Mouse (Mus musculus) neural tube, embryonic 12.5 days (tissue): Measurements from ENCODE around the gene Cab39. TPM values are rescaled to one million over a fixed set of nuclear protein-coding genes. Genes with fewer than 3 reads are reported as not detected.
A peak's percentile ranks its signal among the peaks of the same experiment; 100 is the strongest.

ENCODE experiments used
- ATAC-seq: fragments of 200-750 bp; cut with Nextera tagmentation; 2 replicates; pipeline ENCODE4 v1.8.0; 2017; ENCODE audit warnings: low read depth, mild to moderate bottlenecking, moderate TSS enrichment, moderate library complexity; ENCODE audit not compliant: low FRiP score
- H3K27ac ChIP-seq: fragments of 300-500 bp; sonication (generic); 2 replicates; pipeline ENCODE4 v1.5.1; 2016
- H3K27me3 ChIP-seq: fragments of 300-500 bp; sonication (generic); replicated peaks from 2 replicates; pipeline ENCODE4 v1.6.1; 2016; ENCODE audit warnings: mild to moderate bottlenecking
- H3K36me3 ChIP-seq: fragments of 300-500 bp; sonication (generic); 2 replicates; pipeline ENCODE4 v1.6.1; 2016; ENCODE audit warnings: mild to moderate bottlenecking
- H3K4me1 ChIP-seq: fragments of 300-500 bp; sonication (generic); 2 replicates; pipeline ENCODE4 v1.6.1; 2016
- H3K4me2 ChIP-seq: fragments of 300-500 bp; sonication (generic); replicated peaks from 2 replicates; pipeline ENCODE4 v1.6.1; 2016; ENCODE audit warnings: mild to moderate bottlenecking
- H3K4me3 ChIP-seq: fragments of 300-500 bp; sonication (generic); 2 replicates; pipeline ENCODE4 v1.5.1; 2016
- H3K9ac ChIP-seq: fragments of 300-500 bp; sonication (generic); 2 replicates; pipeline ENCODE4 v1.6.1; 2016; ENCODE audit warnings: mild to moderate bottlenecking
- H3K9me3 ChIP-seq: fragments of 300-500 bp; sonication (generic); 2 replicates; pipeline ENCODE4 v1.6.1; 2016; ENCODE audit warnings: mild to moderate bottlenecking
- WGBS: fragments of 180-500 bp; shearing (Covaris S2); methylation state at CpG from one replicate; pipeline ENCODE4 v1.1.7; 2016; 5-methylcytosine and 5-hydroxymethylcytosine counted together
- polyA plus RNA-seq: library from polyadenylated mRNA; unstranded; fragments of >200 nt; fragmentation: Nextera tagmentation; extraction: Ambion mirVana; gene quantifications from 2 replicates; pipeline ENCODE4 v1.2.1, GENCODE M21; 2016

Gene Cab39
- polyA plus RNA-seq, 1 experiment from 2014 or later: 81.3 TPM

DNA sequence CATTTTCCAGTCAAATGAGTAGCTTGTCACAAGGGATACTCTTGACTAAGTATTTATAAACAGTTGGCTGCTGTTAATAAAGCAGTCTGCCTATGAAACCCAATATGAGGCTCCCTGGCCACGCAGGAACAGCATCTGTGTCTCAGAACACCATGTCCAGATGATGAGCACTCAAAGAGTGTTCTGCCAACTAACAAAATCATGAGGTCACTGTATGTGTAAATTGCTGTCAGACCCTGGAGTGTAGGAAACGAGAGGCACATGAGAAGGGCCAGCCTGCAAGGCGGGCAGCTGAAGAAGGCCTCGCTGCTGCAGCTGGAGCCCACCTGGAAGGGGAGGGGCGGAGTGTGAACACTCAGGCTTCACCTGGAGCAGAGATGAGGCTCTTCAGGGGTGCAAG lies 33.9 kb downstream of the Cab39 start:
- Histone ChIP-seq H3K9me3 (no peaks in the 10 kb centered on the region), H3K4me1 (no peaks in the 10 kb centered on the region), H3K4me2 (no peak overlapping the region), H3K27ac (no peak overlapping the region), H3K27me3 (no peaks in the 10 kb centered on the region), H3K4me3 (no peak overlapping the region), H3K36me3 (peaks cover 14% of the 10 kb centered on the region), H3K9ac (no peak overlapping the region)
- ATAC-seq: no peak
- 89% methylated on average over 5 of the region's 5 CpGs for WGBS

DNA sequence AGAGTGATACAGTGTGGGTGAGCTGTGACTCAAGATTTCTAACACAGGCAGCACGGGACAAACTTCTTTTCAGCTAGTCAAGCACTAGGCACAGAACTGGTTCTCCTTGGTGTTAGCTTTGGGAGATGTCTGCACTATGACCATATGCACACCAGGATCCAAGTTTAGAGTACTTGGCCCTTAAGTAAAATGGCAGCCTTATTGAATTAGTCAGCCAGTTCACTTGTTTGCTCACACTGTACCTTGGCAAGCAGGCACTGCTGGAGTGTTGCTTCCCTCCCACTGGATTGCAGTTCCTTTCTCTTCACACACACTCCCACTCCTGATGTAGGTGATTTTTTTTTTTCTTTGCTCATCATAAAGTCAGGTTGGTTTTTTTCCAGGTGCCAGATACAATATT lies 35.8 kb downstream of the Cab39 start:
- H3K4me1 ChIP-seq: no peaks in the 10 kb centered on the region
- H3K4me3 ChIP-seq: no peak overlapping the region
- H3K9ac ChIP-seq: no peak overlapping the region
- 94% methylated on average over 1 of the region's 1 CpGs for WGBS
- H3K27me3 ChIP-seq: no peaks in the 10 kb centered on the region
- ATAC-seq: no peak
- no peak overlapping the region for H3K4me2 ChIP-seq
- H3K36me3 ChIP-seq: peaks cover 4% of the 10 kb centered on the region
- H3K27ac ChIP-seq: no peak overlapping the region
- no peaks in the 10 kb centered on the region for H3K9me3 ChIP-seq

DNA sequence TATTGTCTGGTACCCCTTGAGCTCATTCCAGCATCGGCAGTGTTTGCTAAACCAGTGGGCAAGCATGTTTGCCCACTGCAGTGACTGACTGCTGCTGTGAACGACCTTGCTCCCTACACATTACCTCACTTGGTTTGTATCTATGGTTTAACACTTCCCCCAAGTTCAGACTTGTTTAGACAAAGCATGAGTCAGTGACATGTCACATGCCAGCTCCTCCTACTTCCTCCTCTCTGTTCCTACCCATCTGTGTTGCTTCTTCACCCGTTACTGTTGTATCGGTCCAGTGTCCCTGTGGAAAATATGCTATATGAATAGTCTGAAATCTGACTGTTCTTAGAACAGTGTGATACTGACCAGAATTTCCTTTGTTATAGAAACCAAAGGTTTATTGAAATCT lies 44.8 kb downstream of the Cab39 start:
- H3K4me1 ChIP-seq: no peaks in the 10 kb centered on the region
- no peak for ATAC-seq
- H3K27ac ChIP-seq: no peak overlapping the region
- no peaks in the 10 kb centered on the region for H3K27me3 ChIP-seq
- no peaks in the 10 kb centered on the region for H3K9me3 ChIP-seq
- H3K4me3 ChIP-seq: no peak overlapping the region
- no peak overlapping the region for H3K4me2 ChIP-seq
- H3K36me3 ChIP-seq: peaks cover 8% of the 10 kb centered on the region; the same call in 1 of the 2 replicates
- no peak overlapping the region for H3K9ac ChIP-seq
- 82% methylated on average over 4 of the region's 4 CpGs for WGBS

DNA sequence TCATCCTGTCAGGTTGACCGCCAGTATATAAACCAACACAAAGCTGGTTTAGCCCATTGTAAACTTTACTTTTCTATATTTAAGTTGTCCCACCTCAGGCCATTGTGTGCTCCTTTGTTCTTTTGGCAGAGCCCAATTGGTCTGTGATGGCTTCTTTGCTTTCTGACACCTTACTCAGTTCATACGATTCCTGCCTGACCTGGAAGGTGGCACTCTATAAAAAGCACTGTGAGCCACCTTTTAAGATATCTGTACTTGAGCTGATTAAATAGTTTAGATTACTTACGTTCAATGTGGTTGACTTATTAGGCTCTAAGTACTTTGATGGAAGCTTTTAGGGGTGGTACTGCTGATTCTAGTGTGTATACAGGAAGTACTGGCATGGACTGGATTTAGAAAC lies 46.1 kb downstream of the Cab39 start:
- Histone ChIP-seq H3K4me2 (no peak overlapping the region), H3K9me3 (no peaks in the 10 kb centered on the region), H3K9ac (no peak overlapping the region), H3K27me3 (no peaks in the 10 kb centered on the region), H3K27ac (no peak overlapping the region), H3K36me3 (peaks cover 14% of the 10 kb centered on the region; the same call in 1 of the 2 replicates), H3K4me3 (no peak overlapping the region), H3K4me1 (no peaks in the 10 kb centered on the region)
- WGBS: 90% methylated on average over 3 of the region's 3 CpGs
- no peak for ATAC-seq

DNA sequence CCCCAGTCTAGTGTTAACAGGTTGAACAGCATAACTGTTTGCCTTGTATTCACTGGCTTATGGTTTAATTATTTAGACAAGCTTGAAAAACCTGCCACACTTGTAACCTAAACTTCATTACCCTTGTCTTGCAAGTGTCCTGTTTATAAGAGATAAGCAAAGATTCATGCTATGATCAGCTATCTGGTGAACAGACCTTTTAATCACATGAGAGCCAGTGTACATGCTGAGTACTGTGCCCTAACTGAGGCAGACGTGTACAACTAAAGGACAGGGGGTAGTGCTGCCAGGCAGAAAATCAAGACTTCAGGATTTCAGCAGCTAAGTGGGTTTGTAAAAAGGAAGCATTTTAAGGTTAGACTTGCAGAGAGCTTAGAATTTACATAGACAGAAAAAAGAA lies 46.5 kb downstream of the Cab39 start:
- Histone ChIP-seq H3K4me1 (no peaks in the 10 kb centered on the region), H3K9ac (no peak overlapping the region), H3K4me2 (no peak overlapping the region), H3K27ac (no peak overlapping the region), H3K36me3 (peaks cover 14% of the 10 kb centered on the region), H3K4me3 (no peak overlapping the region), H3K27me3 (no peaks in the 10 kb centered on the region), H3K9me3 (no peaks in the 10 kb centered on the region)
- 94% methylated on average over 1 of the region's 1 CpGs for WGBS
- ATAC-seq: no peak

DNA sequence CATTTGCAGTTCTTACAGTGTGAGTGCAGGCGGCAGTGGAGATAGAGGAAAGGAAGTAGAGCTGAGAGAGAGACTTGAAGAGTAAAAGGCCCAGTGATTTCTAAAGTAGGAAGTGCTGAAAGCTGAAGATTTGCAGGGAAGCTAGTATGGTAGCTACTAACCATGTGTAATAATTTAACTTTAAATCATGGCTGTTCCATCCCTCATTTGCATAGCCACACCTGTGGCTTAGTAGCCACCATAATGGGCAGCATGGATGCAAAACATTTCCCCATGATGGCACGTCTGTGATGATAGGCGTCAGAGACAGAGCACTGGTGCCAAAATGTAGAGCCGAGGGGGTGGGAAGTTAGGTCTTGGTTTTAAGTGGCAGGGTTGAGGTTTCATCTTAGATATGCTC lies 47.2 kb downstream of the Cab39 start:
- ATAC-seq: no peak
- H3K27ac ChIP-seq: no peak overlapping the region
- H3K9me3 ChIP-seq: no peaks in the 10 kb centered on the region
- H3K36me3 ChIP-seq: peaks cover 20% of the 10 kb centered on the region
- no peaks in the 10 kb centered on the region for H3K27me3 ChIP-seq
- H3K4me2 ChIP-seq: no peak overlapping the region
- H3K9ac ChIP-seq: no peak overlapping the region
- no peak overlapping the region for H3K4me3 ChIP-seq
- H3K4me1 ChIP-seq: no peaks in the 10 kb centered on the region
- 92% methylated on average over 4 of the region's 4 CpGs for WGBS

DNA sequence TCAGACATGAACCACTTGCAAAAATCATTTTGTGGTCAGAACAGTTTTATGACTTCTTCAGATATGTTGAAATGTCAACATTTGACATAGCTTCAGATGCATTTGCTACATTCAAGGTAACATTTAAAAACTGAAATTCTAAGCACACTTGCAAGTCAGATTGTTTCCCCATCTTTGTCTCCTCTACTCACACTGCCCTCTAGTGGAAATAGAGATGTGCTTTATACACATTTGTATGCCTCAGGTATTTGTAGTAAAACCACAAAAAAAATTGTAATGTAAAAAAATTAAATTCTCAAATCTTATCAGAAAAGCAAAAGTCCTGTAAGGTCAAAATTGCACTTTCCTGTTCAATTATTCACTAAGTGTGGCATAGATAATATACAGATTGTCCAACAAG lies 49.0 kb downstream of the Cab39 start:
- no peak overlapping the region for H3K4me2 ChIP-seq
- H3K27ac ChIP-seq: no peak overlapping the region
- no peak for ATAC-seq
- no peaks in the 10 kb centered on the region for H3K27me3 ChIP-seq
- H3K36me3 ChIP-seq: peaks cover 26% of the 10 kb centered on the region
- H3K4me3 ChIP-seq: no peak overlapping the region
- no peaks in the 10 kb centered on the region for H3K9me3 ChIP-seq
- H3K9ac ChIP-seq: no peak overlapping the region
- H3K4me1 ChIP-seq: no peaks in the 10 kb centered on the region

DNA sequence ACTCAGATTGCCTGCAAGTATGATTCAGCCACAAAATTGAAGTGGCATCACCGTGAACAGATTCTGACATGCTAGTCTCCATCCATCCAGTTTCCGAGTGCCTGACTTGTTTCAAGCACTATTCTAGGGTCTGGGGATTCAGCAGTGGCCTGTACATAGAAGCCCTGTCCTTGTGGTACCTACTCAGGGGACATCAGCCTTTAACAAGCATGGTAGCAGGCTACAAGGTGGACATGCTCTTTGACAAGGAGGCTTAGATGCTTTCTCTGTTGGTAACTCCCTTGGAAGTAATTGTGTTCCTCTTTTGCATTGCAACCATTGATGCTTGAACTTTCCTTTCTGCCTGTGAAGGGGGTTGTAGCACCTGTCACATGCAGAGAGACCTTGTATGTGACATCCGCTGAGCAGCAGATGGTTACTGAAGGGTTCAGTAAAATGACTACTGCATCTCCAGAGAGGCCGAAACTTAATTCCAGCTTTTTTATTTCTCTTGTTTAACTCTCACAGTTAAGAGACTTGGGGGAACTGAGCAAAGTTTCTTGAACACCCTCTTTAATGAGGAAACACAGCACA lies 50.1 kb downstream of the Cab39 start:
- Histone ChIP-seq H3K9ac (no peak overlapping the region), H3K27me3 (no peaks in the 10 kb centered on the region), H3K9me3 (no peaks in the 10 kb centered on the region), H3K4me2 (no peak overlapping the region), H3K36me3 (peaks cover 31% of the 10 kb centered on the region), H3K27ac (no peak overlapping the region), H3K4me1 (no peaks in the 10 kb centered on the region), H3K4me3 (no peak overlapping the region)
- ATAC-seq: no peak
- 97% methylated on average over 4 of the region's 4 CpGs for WGBS

DNA sequence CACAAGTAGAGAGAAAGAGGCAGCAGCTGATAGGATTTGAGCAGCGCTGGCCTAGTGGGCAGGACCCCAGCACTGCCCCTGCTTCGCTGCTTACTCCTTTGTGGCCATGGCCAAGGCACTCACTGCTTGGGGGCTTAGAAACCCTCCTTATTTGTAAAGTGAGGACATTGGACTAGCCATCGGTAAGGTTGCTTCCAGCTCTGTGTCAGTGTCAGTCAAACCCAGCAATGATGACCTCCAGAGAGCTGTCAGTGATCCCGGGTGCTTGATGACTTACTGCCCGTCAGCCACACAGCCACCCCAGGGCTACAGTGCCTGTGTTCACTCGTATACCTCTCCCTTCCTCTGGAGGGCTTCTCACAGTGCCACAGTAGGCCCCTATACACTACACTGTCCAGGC lies 51.7 kb downstream of the Cab39 start:
- no peaks in the 10 kb centered on the region for H3K9me3 ChIP-seq
- 83% methylated on average over 6 of the region's 6 CpGs for WGBS
- ATAC-seq: no peak
- H3K27me3 ChIP-seq: no peaks in the 10 kb centered on the region
- no peak overlapping the region for H3K4me2 ChIP-seq
- H3K4me1 ChIP-seq: no peaks in the 10 kb centered on the region
- no peak overlapping the region for H3K27ac ChIP-seq
- no peak overlapping the region for H3K9ac ChIP-seq
- peaks cover 41% of the 10 kb centered on the region for H3K36me3 ChIP-seq
- no peak overlapping the region for H3K4me3 ChIP-seq

DNA sequence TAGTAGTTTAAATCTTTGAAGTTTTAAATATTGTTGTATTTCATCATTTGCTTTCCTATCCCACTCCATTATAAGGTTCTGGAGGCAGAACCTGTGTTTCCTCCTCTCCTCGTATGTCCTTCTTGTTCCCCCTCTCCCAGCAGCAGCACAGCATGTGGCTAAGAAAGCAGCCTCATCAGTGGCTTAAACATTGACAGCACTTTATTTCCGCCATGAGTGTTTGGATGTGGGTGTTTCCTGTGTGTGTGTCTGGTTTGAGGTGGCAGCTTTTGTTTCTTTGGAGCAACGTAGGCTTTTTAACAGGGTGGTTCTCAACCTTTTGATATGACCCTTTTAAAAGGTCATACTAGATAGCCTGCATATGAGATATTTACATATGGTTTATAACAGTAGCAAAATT lies 52.2 kb downstream of the Cab39 start:
- Histone ChIP-seq H3K4me1 (no peaks in the 10 kb centered on the region), H3K27me3 (no peaks in the 10 kb centered on the region), H3K27ac (no peak overlapping the region), H3K4me2 (no peak overlapping the region), H3K36me3 (peaks cover 41% of the 10 kb centered on the region), H3K9me3 (no peaks in the 10 kb centered on the region), H3K9ac (no peak overlapping the region), H3K4me3 (no peak overlapping the region)
- 67% methylated on average over 3 of the region's 3 CpGs for WGBS
- no peak for ATAC-seq

DNA sequence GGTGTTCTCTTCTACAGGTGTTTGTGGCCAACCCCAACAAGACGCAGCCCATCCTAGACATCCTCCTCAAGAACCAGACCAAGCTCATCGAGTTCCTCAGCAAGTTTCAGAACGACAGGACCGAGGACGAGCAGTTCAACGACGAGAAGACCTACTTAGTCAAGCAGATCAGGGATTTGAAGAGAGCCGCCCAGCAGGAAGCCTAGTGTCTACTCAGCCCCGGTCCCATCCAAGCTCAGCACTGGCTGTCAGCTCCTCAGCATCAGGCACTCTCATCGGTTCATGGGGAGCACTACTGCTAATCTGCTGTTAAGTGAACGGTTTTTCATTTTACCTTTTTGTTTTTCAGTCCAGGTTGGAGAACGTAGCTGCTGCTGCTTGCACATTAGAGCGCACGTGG lies 55.8 kb downstream of the Cab39 start:
- H3K4me3 ChIP-seq: no peak overlapping the region
- no peaks in the 10 kb centered on the region for H3K27me3 ChIP-seq
- no peaks in the 10 kb centered on the region for H3K9me3 ChIP-seq
- H3K36me3 ChIP-seq: peaks cover 37% of the 10 kb centered on the region
- no peaks in the 10 kb centered on the region for H3K4me1 ChIP-seq
- 93% methylated on average over 14 of the region's 14 CpGs for WGBS
- H3K4me2 ChIP-seq: no peak overlapping the region
- ATAC-seq: no peak
- H3K9ac ChIP-seq: no peak overlapping the region
- H3K27ac ChIP-seq: no peak overlapping the region

DNA sequence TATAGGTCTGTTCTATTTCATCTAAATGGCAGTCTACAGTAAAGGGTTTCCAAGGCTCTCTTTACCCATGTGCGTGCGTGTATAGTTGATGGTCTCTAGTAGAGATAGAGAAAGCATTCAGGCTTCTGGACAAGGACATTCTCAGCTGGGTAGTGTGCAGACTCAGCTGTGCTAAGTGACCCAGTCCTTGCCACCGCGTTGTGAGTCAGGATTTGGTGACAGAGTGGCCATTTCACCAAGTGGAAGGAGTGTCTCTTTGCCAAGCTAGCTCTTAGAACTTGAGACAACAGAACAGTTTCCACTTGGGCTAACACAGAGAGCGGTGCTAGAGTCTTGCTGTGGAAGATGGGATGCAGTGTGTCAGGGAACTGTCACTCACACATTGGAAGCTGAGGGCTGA lies 57.6 kb downstream of the Cab39 start:
- no peak overlapping the region for H3K9ac ChIP-seq
- no peaks in the 10 kb centered on the region for H3K9me3 ChIP-seq
- no peak overlapping the region for H3K4me2 ChIP-seq
- H3K4me3 ChIP-seq: no peak overlapping the region
- peaks cover 28% of the 10 kb centered on the region for H3K36me3 ChIP-seq
- no peaks in the 10 kb centered on the region for H3K27me3 ChIP-seq
- no peaks in the 10 kb centered on the region for H3K4me1 ChIP-seq
- no peak overlapping the region for H3K27ac ChIP-seq
- WGBS: 93% methylated on average over 5 of the region's 5 CpGs
- ATAC-seq: no peak

DNA sequence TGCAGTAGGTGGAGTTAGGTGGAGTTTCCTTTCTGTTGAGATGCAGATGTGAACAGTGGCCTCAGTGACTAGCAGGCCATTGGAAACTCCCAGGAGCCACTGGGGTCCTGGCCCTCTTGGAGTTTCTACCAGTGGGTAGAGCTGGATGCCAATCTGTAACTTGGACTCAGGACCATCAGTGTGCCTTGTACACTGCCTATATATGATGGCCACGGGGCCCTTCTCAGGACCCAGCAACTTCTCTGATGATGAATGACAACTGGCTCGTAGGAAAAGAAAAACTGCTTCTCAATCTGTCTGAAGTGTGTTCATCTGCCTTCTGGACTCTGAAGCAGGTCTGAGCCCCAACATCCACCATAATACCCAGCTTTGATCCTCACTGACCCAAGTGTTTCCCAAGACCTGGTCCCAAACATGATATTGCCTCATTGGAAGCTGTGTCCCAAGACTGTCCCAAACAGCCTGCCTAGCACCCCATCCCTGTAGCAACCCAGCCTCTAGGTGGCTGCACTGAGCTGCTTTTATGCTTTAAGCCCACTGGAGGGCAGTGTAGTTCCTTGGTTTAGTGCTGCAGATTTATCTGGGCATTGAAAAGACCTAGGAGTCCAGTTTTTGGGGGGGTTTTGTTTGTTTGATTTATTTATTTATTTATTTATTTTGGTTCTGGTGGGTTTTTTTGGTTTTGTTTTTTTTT lies 59.9 kb downstream of the Cab39 start:
- ATAC-seq: peak; percentile 69; the same call in 1 of the 2 replicates
- Histone ChIP-seq H3K9me3 (no peaks in the 10 kb centered on the region), H3K27ac (no peak overlapping the region), H3K4me2 (no peak overlapping the region), H3K27me3 (no peaks in the 10 kb centered on the region), H3K4me3 (no peak overlapping the region), H3K36me3 (peaks cover 18% of the 10 kb centered on the region), H3K4me1 (no peaks in the 10 kb centered on the region), H3K9ac (no peak overlapping the region)
- 87% methylated on average over 2 of the region's 2 CpGs for WGBS
